Mouse (Mus musculus) limb, embryonic 14.5 days (tissue): Measurements from ENCODE around the gene Cebpa. TPM values are rescaled to one million over a fixed set of nuclear protein-coding genes. Genes with fewer than 3 reads are reported as not detected.

Experiments
- ATAC-seq: fragments of 200-750 bp; cut with Nextera tagmentation; 2 replicates; pipeline ENCODE4 v1.8.0; 2017; ENCODE audit warnings: low read depth, moderate number of reproducible peaks, moderate TSS enrichment; ENCODE audit not compliant: low FRiP score
- DNase-seq: peaks from one replicate; pipeline ENCODE4 v3.0.0-alpha.2; 2015; ENCODE audit warnings: low spot score
- H3K27ac ChIP-seq: fragments of 300-500 bp; sonication (generic); replicated peaks from 2 replicates; pipeline ENCODE4 v1.5.1; 2014; ENCODE audit warnings: low read depth, mild to moderate bottlenecking, low read length, moderate library complexity, mixed read lengths
- H3K27me3 ChIP-seq: fragments of 300-500 bp; sonication (generic); 2 replicates; pipeline ENCODE4 v1.6.1; 2014; ENCODE audit warnings: low read length, mixed read lengths; ENCODE audit not compliant: control insufficient read depth, insufficient read depth
- H3K36me3 ChIP-seq: fragments of 300-500 bp; sonication (generic); 2 replicates; pipeline ENCODE4 v1.6.1; 2014; ENCODE audit warnings: mild to moderate bottlenecking, low read length, moderate library complexity, mixed read lengths; ENCODE audit not compliant: control insufficient read depth, insufficient read depth
- H3K4me1 ChIP-seq: fragments of 300-500 bp; sonication (generic); 2 replicates; pipeline ENCODE4 v1.6.1; 2014; ENCODE audit warnings: antibody characterized with exemption, low read length, mixed read lengths; ENCODE audit not compliant: control insufficient read depth, insufficient read depth
- H3K4me2 ChIP-seq: fragments of 300-500 bp; sonication (generic); replicated peaks from 2 replicates; pipeline ENCODE4 v1.6.1; 2014; ENCODE audit warnings: low read depth, mild to moderate bottlenecking, low read length, moderate library complexity; ENCODE audit not compliant: severe bottlenecking
- H3K4me3 ChIP-seq: fragments of 300-500 bp; sonication (generic); replicated peaks from 2 replicates; pipeline ENCODE4 v1.5.1; 2014; ENCODE audit warnings: low read length
- H3K9ac ChIP-seq: fragments of 300-500 bp; sonication (generic); 2 replicates; pipeline ENCODE4 v1.6.1; 2014; ENCODE audit warnings: mild to moderate bottlenecking, low read depth, low read length, moderate library complexity; ENCODE audit not compliant: severe bottlenecking
- H3K9me3 ChIP-seq: fragments of 300-500 bp; sonication (generic); 2 replicates; pipeline ENCODE4 v1.6.1; 2016; ENCODE audit warnings: low read length; ENCODE audit not compliant: control insufficient read depth
- POLR2A ChIP-seq: fragments of 200-500 bp; IDR thresholded peaks from 2 replicates; pipeline ENCODE4 v1.8.0; 2012; ENCODE audit warnings: inconsistent platforms, mild to moderate bottlenecking, moderate library complexity, borderline replicate concordance; ENCODE audit not compliant: insufficient read depth, insufficient read length; ENCODE audit errors: extremely low read depth
- WGBS: fragments of 180-500 bp; shearing (Covaris S2); extraction: QIAGEN DNeasy Blood & Tissue Kit; methylation state at CpG from one replicate; pipeline ENCODE4 v1.1.7; 2014; 5-methylcytosine and 5-hydroxymethylcytosine counted together
- polyA plus RNA-seq, 2 experiments: library from polyadenylated mRNA; depleted of rRNA in 1 of 2; stranded (reverse) in 1 of 2; unstranded in 1 of 2; fragments of >200 nt; fragmentation: Nextera tagmentation in 1 of 2; extraction: Ambion mirVana in 1 of 2; gene quantifications; 2 replicates each; pipeline versions ENCODE4 v1.2.1 to v1.2.3; 2012 to 2014

The Cebpa gene
- polyA plus RNA-seq, 2 experiments: 14.6 to 25.4 TPM

- ATAC-seq: no peak
- 48% methylated on average over 6 of the region's 6 CpGs for WGBS
- Histone ChIP-seq H3K4me1 (peaks cover 3% of the 10 kb centered on the region), H3K27me3 (peaks cover 30% of the 10 kb centered on the region), H3K9ac (no peak overlapping the region), H3K4me3 (no peak overlapping the region), H3K4me2 (no peak overlapping the region), H3K9me3 (no peaks in the 10 kb centered on the region), H3K36me3 (no peaks in the 10 kb centered on the region), H3K27ac (no peak overlapping the region)
- DNase-seq: no peak
- no peak for TF ChIP-seq POLR2A
Measured at GRCm38 (mm10) chr7:35124745-35125144, 5.7 kb downstream of the Cebpa start.

- Histone ChIP-seq H3K27me3 (peaks cover 17% of the 10 kb centered on the region), H3K4me3 (no peak overlapping the region), H3K27ac (no peak overlapping the region), H3K9ac (no peak overlapping the region), H3K4me2 (no peak overlapping the region), H3K4me1 (no peaks in the 10 kb centered on the region), H3K9me3 (no peaks in the 10 kb centered on the region), H3K36me3 (no peaks in the 10 kb centered on the region)
- TF ChIP-seq POLR2A: no peak
- ATAC-seq (no peak), DNase-seq (no peak)
- WGBS: 87% methylated on average over 5 of the region's 5 CpGs
Measured at GRCm38 (mm10) chr7:35125971-35126370, 6.9 kb downstream of the Cebpa start.

- DNase-seq: no peak
- Histone ChIP-seq H3K9ac (no peak overlapping the region), H3K27ac (no peak overlapping the region), H3K9me3 (no peaks in the 10 kb centered on the region), H3K4me2 (no peak overlapping the region), H3K4me3 (no peak overlapping the region), H3K27me3 (peaks cover 9% of the 10 kb centered on the region), H3K36me3 (no peaks in the 10 kb centered on the region), H3K4me1 (no peaks in the 10 kb centered on the region)
- 33% methylated on average over 10 of the region's 10 CpGs for WGBS
- TF ChIP-seq POLR2A: no peak
- no peak for ATAC-seq
Measured at GRCm38 (mm10) chr7:35127001-35127400, 7.9 kb downstream of the Cebpa start.

GRCm38 (mm10) chr7:35127721-35128120 lies 8.6 kb downstream of the Cebpa start:
- no peak for DNase-seq
- WGBS: 29% methylated on average over 6 of the region's 6 CpGs
- no peaks in the 10 kb centered on the region for H3K36me3 ChIP-seq
- no peak for TF ChIP-seq POLR2A
- peaks cover 2% of the 10 kb centered on the region for H3K27me3 ChIP-seq
- no peak overlapping the region for H3K4me3 ChIP-seq
- ATAC-seq: no peak
- no peaks in the 10 kb centered on the region for H3K4me1 ChIP-seq
- H3K9ac ChIP-seq: no peak overlapping the region
- no peak overlapping the region for H3K27ac ChIP-seq
- H3K4me2 ChIP-seq: no peak overlapping the region
- H3K9me3 ChIP-seq: no peaks in the 10 kb centered on the region

GRCm38 (mm10) chr7:35128677-35129567 lies 9.8 kb downstream of the Cebpa start:
- H3K4me3 ChIP-seq: no peak overlapping the region
- no peak for DNase-seq
- WGBS: 55% methylated on average over 17 of the region's 17 CpGs
- no peak for TF ChIP-seq POLR2A
- H3K27ac ChIP-seq: no peak overlapping the region
- no peaks in the 10 kb centered on the region for H3K4me1 ChIP-seq
- no peaks in the 10 kb centered on the region; the same call in 1 of the 2 replicates for H3K27me3 ChIP-seq
- no peaks in the 10 kb centered on the region for H3K9me3 ChIP-seq
- H3K9ac ChIP-seq: no peak overlapping the region
- no peaks in the 10 kb centered on the region for H3K36me3 ChIP-seq
- H3K4me2 ChIP-seq: no peak overlapping the region
- ATAC-seq: no peak
